Mouse (Mus musculus) forebrain, postnatal 0 days (tissue): Measurements from ENCODE around the gene Itih5. TPM values are rescaled to one million over a fixed set of nuclear protein-coding genes. Genes with fewer than 3 reads are reported as not detected.

ENCODE experiments used
- ATAC-seq: fragments of 200-750 bp; cut with Nextera tagmentation; 2 replicates; pipeline ENCODE4 v1.8.0; 2017; ENCODE audit warnings: mild to moderate bottlenecking, moderate library complexity
- DNase-seq: peaks from one replicate; pipeline ENCODE4 v3.0.0-alpha.2; 2015
- H3K27ac ChIP-seq: fragments of 300-500 bp; sonication (generic); 2 replicates; pipeline ENCODE4 v1.5.1; 2014; ENCODE audit warnings: low read depth, mild to moderate bottlenecking, antibody characterized with exemption, low read length, moderate library complexity, mixed read lengths
- H3K27me3 ChIP-seq: fragments of 300-500 bp; sonication (generic); 2 replicates; pipeline ENCODE4 v1.6.1; 2014; ENCODE audit warnings: mild to moderate bottlenecking, low read length, mixed read lengths; ENCODE audit not compliant: insufficient read depth
- H3K36me3 ChIP-seq: fragments of 300-500 bp; sonication (generic); 2 replicates; pipeline ENCODE4 v1.6.1; 2014; ENCODE audit warnings: mild to moderate bottlenecking, moderate library complexity; ENCODE audit not compliant: insufficient read depth
- H3K4me1 ChIP-seq: fragments of 300-500 bp; sonication (generic); 2 replicates; pipeline ENCODE4 v1.6.1; 2014; ENCODE audit warnings: antibody characterized with exemption; ENCODE audit not compliant: insufficient read depth
- H3K4me2 ChIP-seq: fragments of 300-500 bp; sonication (generic); 2 replicates; pipeline ENCODE4 v1.6.1; 2014; ENCODE audit warnings: low read depth, mild to moderate bottlenecking, moderate library complexity
- H3K4me3 ChIP-seq: fragments of 300-500 bp; sonication (generic); 2 replicates; pipeline ENCODE4 v1.5.1; 2014; ENCODE audit warnings: low read depth, low read length, mixed read lengths
- H3K9ac ChIP-seq: fragments of 300-500 bp; sonication (generic); 2 replicates; pipeline ENCODE4 v1.6.1; 2014; ENCODE audit warnings: mild to moderate bottlenecking
- H3K9me3 ChIP-seq: fragments of 300-500 bp; sonication (generic); 2 replicates; pipeline ENCODE4 v1.6.1; 2016; ENCODE audit warnings: low read length
- CTCF ChIP-seq: sonication (generic); IDR thresholded peaks from 2 replicates; pipeline ENCODE4 v1.5.1; 2016; ENCODE audit warnings: antibody characterized with exemption, control low read depth, low read depth
- WGBS: fragments of 180-500 bp; shearing (Covaris S2); extraction: QIAGEN DNeasy Blood & Tissue Kit; methylation state at CpG from one replicate; pipeline ENCODE4 v1.1.7; 2014; 5-methylcytosine and 5-hydroxymethylcytosine counted together
- polyA plus RNA-seq: library from polyadenylated mRNA; unstranded; fragments of >200 nt; fragmentation: Nextera tagmentation; extraction: Ambion mirVana; gene quantifications from 2 replicates; pipeline ENCODE4 v1.2.1, GENCODE M21; 2015
- total RNA-seq: library from RNA; depleted of rRNA; stranded (reverse); fragments of >200 nt; gene quantifications from 2 replicates; pipeline ENCODE4 v1.2.3, GENCODE M21; 2014; rRNA removed

Itih5 gene
- total and polyA plus RNA-seq, 2 experiments from 2014 or later: 7.3 to 15.7 TPM

- WGBS: 76% methylated on average over 3 of the region's 3 CpGs
- H3K4me2 ChIP-seq: no peak overlapping the region
- H3K27ac ChIP-seq: no peak overlapping the region
- TF ChIP-seq CTCF: no peak
- no peaks in the 10 kb centered on the region for H3K9me3 ChIP-seq
- no peaks in the 10 kb centered on the region for H3K36me3 ChIP-seq
- no peak overlapping the region for H3K9ac ChIP-seq
- no peaks in the 10 kb centered on the region for H3K27me3 ChIP-seq
- no peak overlapping the region for H3K4me3 ChIP-seq
- no peak for DNase-seq
- H3K4me1 ChIP-seq: 0 out of 2 replicates have a peak, but pooled peaks cover 3% of the 10 kb centered on the region
- ATAC-seq: no peak
Measured at GRCm38 (mm10) chr2:10304911-10305310, 151.5 kb downstream of the Itih5 start.

Other genes starting within 250 kb of the Itih5 start
- 3.5 and 4.1 TPM in 2 replicates for gene Taf3, start 105.0 kb upstream of the Itih5 start, total RNA-seq
- gene Taf3, start 105.0 kb upstream of the Itih5 start, polyA plus RNA-seq: 6.2 and 9.6 TPM in 2 replicates
- gene Atp5c1, start 73.1 kb upstream of the Itih5 start, total RNA-seq: 519 and 627 TPM in 2 replicates
- gene Atp5c1, start 73.1 kb upstream of the Itih5 start, polyA plus RNA-seq: 663 and 775 TPM in 2 replicates
- 14.6 and 17.9 TPM in 2 replicates for gene Kin, start 73.0 kb upstream of the Itih5 start, total RNA-seq
- gene Kin, start 73.0 kb upstream of the Itih5 start, polyA plus RNA-seq: 14.1 and 17.5 TPM in 2 replicates
- 8.8 and 9.1 TPM in 2 replicates for gene Itih2, start 22.2 kb upstream of the Itih5 start, total RNA-seq
- 3.5 and 4.4 TPM in 2 replicates for gene Itih2, start 22.2 kb upstream of the Itih5 start, polyA plus RNA-seq
- gene Sfmbt2, start 216.9 kb downstream of the Itih5 start, total RNA-seq: 4.4 and 6.4 TPM in 2 replicates
- 1.6 and 2.2 TPM in 2 replicates for gene Sfmbt2, start 216.9 kb downstream of the Itih5 start, polyA plus RNA-seq